Mouse (Mus musculus) hindbrain, embryonic 14.5 days (tissue): ENCODE data around the gene Fbxw10. TPM values are rescaled to one million over a fixed set of nuclear protein-coding genes. Genes with fewer than 3 reads are reported as not detected.

ENCODE experiments used
- ATAC-seq: fragments of 200-750 bp; cut with Nextera tagmentation; 2 replicates; pipeline ENCODE4 v1.8.0; 2017; ENCODE audit warnings: moderate number of reproducible peaks, mild to moderate bottlenecking, moderate TSS enrichment, moderate library complexity; ENCODE audit not compliant: low FRiP score
- DNase-seq: peaks from one replicate; pipeline ENCODE4 v3.0.0-alpha.2; 2015; ENCODE audit warnings: low spot score
- H3K27ac ChIP-seq: fragments of 300-500 bp; sonication (generic); 2 replicates; pipeline ENCODE4 v1.5.1; 2014; ENCODE audit warnings: mild to moderate bottlenecking, moderate library complexity
- H3K27me3 ChIP-seq: fragments of 300-500 bp; sonication (generic); 2 replicates; pipeline ENCODE4 v1.6.1; 2014; ENCODE audit warnings: mild to moderate bottlenecking, low read length, mixed read lengths; ENCODE audit not compliant: control insufficient read depth, insufficient read depth
- H3K36me3 ChIP-seq: fragments of 300-500 bp; sonication (generic); replicated peaks from 2 replicates; pipeline ENCODE4 v1.6.1; 2014; ENCODE audit not compliant: control insufficient read depth, insufficient read depth
- H3K4me1 ChIP-seq: fragments of 300-500 bp; sonication (generic); replicated peaks from 2 replicates; pipeline ENCODE4 v1.6.1; 2014; ENCODE audit warnings: antibody characterized with exemption, low read length, mixed read lengths; ENCODE audit not compliant: control insufficient read depth, insufficient read depth
- H3K4me2 ChIP-seq: fragments of 300-500 bp; sonication (generic); replicated peaks from 2 replicates; pipeline ENCODE4 v1.6.1; 2014; ENCODE audit warnings: mild to moderate bottlenecking, moderate library complexity
- H3K4me3 ChIP-seq: fragments of 300-500 bp; sonication (generic); replicated peaks from 2 replicates; pipeline ENCODE4 v1.5.1; 2014; ENCODE audit warnings: mild to moderate bottlenecking, low read length
- H3K9ac ChIP-seq: fragments of 300-500 bp; sonication (generic); 2 replicates; pipeline ENCODE4 v1.6.1; 2014
- H3K9me3 ChIP-seq: fragments of 300-500 bp; sonication (generic); 2 replicates; pipeline ENCODE4 v1.6.1; 2016; ENCODE audit warnings: low read length; ENCODE audit not compliant: control insufficient read depth
- WGBS: fragments of 180-500 bp; shearing (Covaris S2); extraction: QIAGEN DNeasy Blood & Tissue Kit; methylation state at CpG from one replicate; pipeline ENCODE4 v1.1.7; 2014; 5-methylcytosine and 5-hydroxymethylcytosine counted together
- polyA plus RNA-seq: library from polyadenylated mRNA; unstranded; fragments of >200 nt; fragmentation: Nextera tagmentation; extraction: Ambion mirVana; gene quantifications from 2 replicates; pipeline ENCODE4 v1.2.1, GENCODE M21; 2014

The Fbxw10 gene
- polyA plus RNA-seq, 1 experiment from 2014 or later: 0.25 TPM

DNA sequence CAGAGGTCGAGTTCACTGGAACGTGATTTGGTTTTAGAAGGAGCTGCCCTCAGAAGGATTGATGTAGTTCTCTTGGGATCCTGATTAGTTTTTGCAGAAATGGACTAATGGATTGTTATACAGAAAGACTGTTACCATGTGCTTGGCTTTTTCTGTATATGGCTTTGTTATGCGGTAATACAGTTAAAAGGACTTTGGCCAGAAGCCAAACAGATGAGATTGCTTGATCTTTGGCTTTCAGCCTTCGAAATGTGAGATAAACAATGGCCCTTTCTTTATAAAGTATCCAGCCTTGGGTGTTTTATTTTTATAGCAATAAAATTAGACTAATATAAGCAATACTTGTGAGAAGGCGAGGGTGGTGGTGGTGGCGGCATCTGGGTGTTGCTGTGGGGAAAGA is 30.3 kb upstream of the Fbxw10 start:
- Histone ChIP-seq H3K4me3 (no peak overlapping the region), H3K9me3 (no peaks in the 10 kb centered on the region), H3K4me2 (no peak overlapping the region), H3K27me3 (no peaks in the 10 kb centered on the region), H3K27ac (no peak overlapping the region), H3K4me1 (peaks cover 15% of the 10 kb centered on the region), H3K9ac (no peak overlapping the region), H3K36me3 (no peaks in the 10 kb centered on the region)
- no peak for ATAC-seq
- 71% methylated on average over 6 of the region's 6 CpGs for WGBS
- no peak for DNase-seq

DNA sequence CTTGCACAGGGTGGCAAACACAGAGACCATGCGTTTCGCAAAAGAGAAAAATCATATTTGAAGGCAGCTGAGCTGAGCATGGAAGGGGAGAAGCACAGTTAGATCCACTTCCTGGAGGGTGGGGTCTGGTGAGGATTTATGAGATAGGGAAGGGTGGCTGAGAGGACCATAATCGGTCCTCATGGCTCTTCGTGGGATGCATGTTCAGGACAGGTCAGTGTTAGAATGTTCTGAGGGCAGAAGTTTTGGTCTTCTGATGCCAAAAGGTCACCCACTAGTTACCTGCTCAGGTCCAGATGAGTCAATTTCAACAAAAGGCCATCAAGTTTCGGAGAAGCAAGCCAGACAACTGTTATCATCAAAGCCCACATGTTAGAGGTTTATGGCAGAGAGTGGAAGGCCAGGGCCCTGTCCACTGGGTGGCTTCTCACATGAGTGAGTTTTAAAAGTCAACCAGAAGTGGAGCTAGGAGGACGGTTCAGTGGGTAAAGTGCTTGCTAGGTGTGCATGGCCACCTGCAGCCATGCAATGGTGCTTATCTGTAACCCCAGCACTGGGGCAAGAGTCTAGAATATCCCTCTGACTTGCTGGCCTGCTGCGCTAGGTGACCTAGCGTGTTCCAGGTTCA is 27.7 kb upstream of the Fbxw10 start:
- no peaks in the 10 kb centered on the region for H3K27me3 ChIP-seq
- H3K4me2 ChIP-seq: no peak overlapping the region
- H3K4me1 ChIP-seq: peaks cover 20% of the 10 kb centered on the region
- no peak overlapping the region for H3K9ac ChIP-seq
- H3K36me3 ChIP-seq: no peaks in the 10 kb centered on the region
- DNase-seq (no peak), ATAC-seq (no peak)
- H3K9me3 ChIP-seq: no peaks in the 10 kb centered on the region
- H3K4me3 ChIP-seq: no peak overlapping the region
- 94% methylated on average over 8 of the region's 8 CpGs for WGBS
- H3K27ac ChIP-seq: no peak overlapping the region

GRCm38 (mm10) chr11:62820059-62820541 is 26.8 kb upstream of the Fbxw10 start, which contains the start of gene Trim16:
TSS of gene Trim16 (plus strand) at chr11:62820231.
- ATAC-seq: peak; percentile 85
- 4% methylated on average over 15 of the region's 15 CpGs for WGBS

GRCm38 (mm10) chr11:62820661-62821437 is 26.0 kb upstream of the Fbxw10 start:
- no peaks in the 10 kb centered on the region for H3K9me3 ChIP-seq

More at GRCm38 (mm10) chr11:62820059-62820541, 26.8 kb upstream of the Fbxw10 start, which contains the start of gene Trim16:
- peak within 1 kb of the TSS; percentile 57 for H3K9ac ChIP-seq
- H3K27ac ChIP-seq: peak within 1 kb of the TSS; percentile 59
- H3K9me3 ChIP-seq: no peaks in the 10 kb centered on the region
- peak within 1 kb of the TSS; percentile 38 for H3K4me3 ChIP-seq
- H3K4me2 ChIP-seq: peak within 1 kb of the TSS; percentile 64
- DNase-seq: peak; percentile 76
- H3K36me3 ChIP-seq: no peaks in the 10 kb centered on the region
- H3K27me3 ChIP-seq: no peaks in the 10 kb centered on the region
- H3K4me1 ChIP-seq: peaks cover 20% of the 10 kb centered on the region

GRCm38 (mm10) chr11:62821893-62822292 is 25.0 kb upstream of the Fbxw10 start:
- no peak overlapping the region for H3K9ac ChIP-seq
- ATAC-seq: no peak
- no peaks in the 10 kb centered on the region for H3K9me3 ChIP-seq
- peak overlapping the region; percentile 39 for H3K4me2 ChIP-seq
- H3K27me3 ChIP-seq: no peaks in the 10 kb centered on the region
- DNase-seq: no peak
- no peaks in the 10 kb centered on the region for H3K36me3 ChIP-seq
- 78% methylated on average over 5 of the region's 5 CpGs for WGBS
- peaks cover 20% of the 10 kb centered on the region for H3K4me1 ChIP-seq
- H3K4me3 ChIP-seq: no peak overlapping the region; the same call in 1 of the 2 replicates
- H3K27ac ChIP-seq: no peak overlapping the region

More at GRCm38 (mm10) chr11:62820661-62821437, 26.0 kb upstream of the Fbxw10 start:
- Histone ChIP-seq H3K9ac (peak overlapping the region; percentile 57), H3K27me3 (no peaks in the 10 kb centered on the region), H3K36me3 (no peaks in the 10 kb centered on the region), H3K4me1 (peaks cover 20% of the 10 kb centered on the region), H3K27ac (peak overlapping the region; percentile 59), H3K4me3 (peak overlapping the region; percentile 38), H3K4me2 (peak overlapping the region; percentile 64)
- DNase-seq (peak; percentile 52), ATAC-seq (no peak; the same call in 1 of the 2 replicates)
- WGBS: 13% methylated on average over 16 of the region's 16 CpGs

DNA sequence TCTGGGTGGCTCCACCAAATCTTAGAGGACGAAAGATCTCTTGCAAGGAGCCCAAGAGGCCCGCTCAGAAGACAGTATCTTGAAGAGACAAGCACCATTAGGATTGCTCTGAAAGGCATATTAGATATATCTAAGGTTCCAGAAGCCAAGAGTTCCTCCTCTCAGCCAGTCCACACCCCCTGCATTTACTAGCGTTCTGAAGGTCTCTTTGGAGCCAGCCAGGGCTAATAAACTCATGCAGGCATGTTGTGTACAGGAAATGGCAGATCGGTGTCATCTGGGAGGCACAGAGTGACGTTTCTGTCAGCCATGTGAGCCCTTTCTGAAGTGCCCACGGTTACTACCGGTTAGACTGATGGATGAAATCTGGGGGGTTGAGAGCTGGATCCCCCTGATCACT is 22.7 kb upstream of the Fbxw10 start:
- WGBS: 82% methylated on average over 7 of the region's 7 CpGs

DNA sequence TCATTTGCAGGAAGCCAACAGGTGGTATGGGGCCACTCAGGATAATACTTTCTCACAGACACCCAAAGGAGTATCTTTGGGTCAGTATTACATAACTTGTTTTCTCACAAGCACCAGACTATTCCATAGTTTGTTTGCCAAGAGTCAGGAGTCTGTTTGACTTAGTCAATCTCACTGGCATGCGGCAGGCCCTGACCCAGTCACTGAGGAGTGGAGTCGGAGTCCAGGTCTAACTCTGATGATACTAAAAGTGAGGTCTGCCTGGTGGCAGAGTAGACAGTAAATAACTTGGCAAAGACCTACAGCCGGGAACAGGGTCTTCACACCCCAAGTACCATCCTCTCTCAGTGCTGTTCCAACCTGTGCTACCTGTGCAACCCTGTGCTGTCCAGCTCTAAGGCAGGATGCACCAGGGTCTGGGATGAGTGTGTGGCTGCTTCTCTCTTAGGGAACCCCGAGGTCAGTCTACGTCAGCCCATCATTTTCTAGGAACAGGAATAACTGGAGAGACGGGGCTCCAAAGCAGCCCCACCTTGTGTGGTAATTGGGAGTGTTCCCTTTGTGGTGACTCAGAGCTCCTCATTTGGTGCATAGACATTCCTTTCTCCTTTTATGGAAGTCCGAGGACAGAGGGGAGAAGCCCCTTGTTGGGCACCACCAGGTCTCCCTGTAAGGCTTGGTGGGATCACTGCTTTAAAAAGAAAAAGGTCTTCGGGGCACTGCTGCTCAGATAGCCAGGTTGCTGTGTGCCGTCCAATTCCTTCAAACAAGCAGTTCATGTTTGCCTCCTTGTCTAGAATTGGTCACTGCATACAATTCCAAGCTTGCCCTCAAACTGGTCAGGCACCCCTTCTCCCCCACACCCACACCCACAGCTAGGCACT is 21.4 kb upstream of the Fbxw10 start:
- no peaks in the 10 kb centered on the region for H3K36me3 ChIP-seq
- no peak for ATAC-seq
- H3K27me3 ChIP-seq: no peaks in the 10 kb centered on the region
- H3K9ac ChIP-seq: no peak overlapping the region
- 81% methylated on average over 9 of the region's 9 CpGs for WGBS
- DNase-seq: no peak
- no peak overlapping the region for H3K27ac ChIP-seq
- H3K9me3 ChIP-seq: no peaks in the 10 kb centered on the region
- H3K4me2 ChIP-seq: no peak overlapping the region
- H3K4me3 ChIP-seq: no peak overlapping the region
- H3K4me1 ChIP-seq: peaks cover 13% of the 10 kb centered on the region

More for the DNA sequence above, 22.7 kb upstream of the Fbxw10 start:
- Histone ChIP-seq H3K9ac (no peak overlapping the region), H3K27ac (no peak overlapping the region), H3K4me3 (no peak overlapping the region), H3K27me3 (no peaks in the 10 kb centered on the region), H3K4me1 (peaks cover 20% of the 10 kb centered on the region), H3K36me3 (no peaks in the 10 kb centered on the region), H3K4me2 (no peak overlapping the region), H3K9me3 (no peaks in the 10 kb centered on the region)
- no peak for DNase-seq
- ATAC-seq: no peak

- 0 out of 2 replicates have a peak, but pooled peaks cover 6% of the 10 kb centered on the region for H3K4me1 ChIP-seq
- no peaks in the 10 kb centered on the region for H3K9me3 ChIP-seq
- DNase-seq: no peak
- H3K27ac ChIP-seq: no peak overlapping the region
- H3K36me3 ChIP-seq: no peaks in the 10 kb centered on the region
- no peak overlapping the region for H3K4me3 ChIP-seq
- no peak for ATAC-seq
- no peaks in the 10 kb centered on the region for H3K27me3 ChIP-seq
- 87% methylated on average over 6 of the region's 6 CpGs for WGBS
- H3K9ac ChIP-seq: no peak overlapping the region
- no peak overlapping the region for H3K4me2 ChIP-seq
Observed at GRCm38 (mm10) chr11:62826106-62826733, 20.6 kb upstream of the Fbxw10 start.
